Mouse (Mus musculus): Measurements from ENCODE around the gene Zfp850.

DNA sequence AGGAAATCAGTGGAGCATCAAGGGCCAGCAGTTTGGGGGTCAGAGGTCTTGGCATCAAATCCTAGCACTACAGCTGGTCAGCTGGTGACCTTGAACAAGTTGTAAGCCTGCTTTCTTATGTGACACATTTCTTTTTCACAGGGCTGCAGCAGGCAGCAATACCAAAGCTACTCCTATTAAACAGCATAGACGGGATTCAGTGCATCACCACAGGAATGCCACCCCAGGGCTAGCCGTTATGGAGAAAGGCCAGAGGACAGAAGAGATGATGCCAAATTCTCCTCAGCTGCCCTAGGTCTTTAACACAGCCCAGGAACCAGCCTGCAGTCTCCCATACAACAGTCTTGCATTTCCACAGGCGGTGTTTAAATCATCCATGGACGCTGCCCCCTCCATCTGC lies 30.6 kb upstream of the Zfp850 start:
- TF ChIP-seq CTCF (IDR thresholded peaks at IDR 0.05; ENCODE audit: low read depth) (no peak), EP300 (IDR thresholded peaks at IDR 0.05; ENCODE audit: low read depth) (no peak)
